Mouse (Mus musculus) layer of hippocampus, adult 8-10 months (tissue): ENCODE measurements around the gene Adamts10. TPM values are rescaled to one million over a fixed set of nuclear protein-coding genes. Genes with fewer than 3 reads are reported as not detected.

Experiments
- DNase-seq, 2 experiments: peaks; one replicate each; pipeline ENCODE4 v3.0.0; 2022; ENCODE audit warnings: low spot score in 2 of 2
- total RNA-seq, 4 experiments: library from RNA; stranded (reverse); gene quantifications; 2 replicates each; pipeline ENCODE4 v1.2.4; 2022

The Adamts10 gene
- total RNA-seq, 4 experiments from 2014 or later: 25.9 to 42.7 (median 30.9) TPM

DNA sequence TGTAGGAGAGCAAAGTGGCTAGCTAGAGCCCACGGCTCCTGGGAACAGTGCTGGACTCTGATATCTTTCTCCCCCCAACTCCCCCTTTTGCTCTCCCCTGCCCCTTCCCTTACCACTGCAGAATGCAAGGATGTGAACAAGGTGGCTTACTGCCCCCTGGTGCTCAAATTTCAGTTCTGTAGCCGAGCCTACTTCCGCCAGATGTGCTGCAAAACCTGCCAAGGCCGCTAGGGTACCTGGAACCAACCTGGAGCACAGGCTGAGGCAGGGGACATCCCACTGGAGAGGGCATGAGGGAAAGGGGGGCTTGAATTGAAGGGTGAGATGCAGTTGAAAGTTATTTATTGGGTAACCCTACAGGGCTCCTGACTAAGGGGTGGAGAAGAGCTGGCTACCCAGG is 29.0 kb downstream of the Adamts10 start:
- DNase-seq: no peak

DNA sequence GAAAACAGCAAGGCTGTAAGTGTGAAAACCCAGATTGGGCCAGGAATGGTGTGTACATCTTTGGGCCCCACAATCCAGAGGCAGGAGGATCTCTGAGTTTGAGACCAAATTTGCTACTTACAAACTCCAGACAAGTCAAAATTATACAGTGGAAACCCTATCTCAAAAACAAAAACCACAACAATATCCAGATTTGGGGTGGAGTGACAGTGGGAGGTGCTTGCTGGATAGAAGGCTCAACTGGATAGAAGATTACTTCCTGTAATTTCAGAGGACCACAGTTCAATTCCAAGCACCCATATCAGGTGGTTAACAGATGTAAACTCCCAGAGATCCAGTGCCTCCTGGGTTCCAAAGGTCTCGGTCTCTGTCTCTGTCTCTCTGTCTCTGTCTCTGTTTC is 30.5 kb downstream of the Adamts10 start:
- DNase-seq: no peak

DNA sequence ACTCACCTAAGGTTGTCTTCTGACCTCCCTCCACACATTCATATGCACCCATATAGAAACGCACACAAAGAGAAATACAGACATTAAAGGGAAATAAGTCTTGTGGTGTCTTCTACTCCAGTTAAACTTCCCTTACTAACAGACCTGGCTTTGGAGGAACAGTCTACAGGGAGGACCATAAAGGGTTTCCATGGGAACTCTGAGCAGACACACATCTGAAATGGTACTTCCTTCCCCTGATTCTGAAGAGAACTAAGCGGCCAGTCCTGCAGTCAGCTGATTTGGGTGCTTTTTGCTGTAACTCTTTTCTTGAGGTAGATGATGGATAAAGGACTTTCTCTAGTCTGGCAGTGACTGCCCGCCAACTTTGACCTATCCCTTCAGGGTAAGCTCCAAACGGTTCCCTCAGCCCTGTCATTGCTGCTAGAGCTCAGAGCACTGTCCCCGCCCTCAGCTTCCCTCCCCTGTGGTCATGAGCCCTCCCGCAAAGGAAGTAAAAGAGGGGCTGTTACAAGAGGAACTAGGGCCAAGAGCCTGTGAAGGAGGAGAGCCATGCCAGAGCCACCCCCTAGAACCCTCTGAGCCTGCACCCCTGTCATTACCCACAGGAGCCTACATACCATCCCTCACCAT is 31.3 kb downstream of the Adamts10 start, which contains the start of gene Myo1f:
Myo1f (plus strand) TSS at position 485 of the 633 bp plus-strand sequence.
- no peak for DNase-seq

DNA sequence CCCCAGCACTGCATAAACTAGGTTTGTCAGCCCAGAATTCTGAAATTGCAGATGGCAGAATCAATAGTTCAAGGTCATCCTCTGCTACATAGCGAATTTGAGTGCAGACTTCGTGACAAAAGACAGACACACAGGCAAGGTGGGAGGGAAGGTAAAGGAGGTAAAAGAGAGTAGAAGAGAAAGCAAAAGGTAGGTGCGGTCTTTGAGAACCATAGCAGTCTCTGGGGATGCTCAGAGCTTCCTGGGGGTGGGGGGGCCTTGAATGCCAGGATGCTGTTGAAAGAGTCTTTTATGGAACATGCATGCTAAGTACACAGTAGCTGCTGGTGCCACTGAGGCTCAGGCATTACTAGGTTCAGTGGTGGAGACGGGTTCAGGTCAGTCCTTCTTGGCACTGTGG is 33.9 kb downstream of the Adamts10 start:
- DNase-seq: no peak

DNA sequence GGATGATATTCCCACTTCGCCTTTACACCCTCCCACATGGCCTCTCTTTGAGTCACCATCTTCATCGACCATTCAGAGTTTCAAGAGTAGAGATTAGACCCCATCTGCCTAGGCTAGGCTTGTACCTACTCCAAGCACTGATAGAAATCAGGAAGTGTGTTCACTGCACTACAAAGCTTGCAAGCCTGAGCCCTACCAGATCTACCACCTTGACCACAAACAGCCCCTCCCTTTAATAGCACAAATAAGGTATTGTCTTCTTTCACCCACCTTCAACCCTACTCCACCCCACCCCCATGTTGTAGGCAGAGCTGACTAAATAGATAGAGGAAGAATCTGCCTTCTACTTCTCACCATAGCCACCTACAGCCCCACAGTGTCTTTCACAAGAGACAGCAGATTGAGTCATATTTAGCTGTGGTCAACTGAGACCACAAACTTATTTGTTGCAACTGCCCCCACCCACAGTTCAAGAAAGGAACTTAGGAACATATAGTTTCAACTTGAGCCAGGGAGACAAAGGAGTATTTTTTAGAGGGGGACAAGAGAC is 39.6 kb downstream of the Adamts10 start:
- no peak for DNase-seq

DNA sequence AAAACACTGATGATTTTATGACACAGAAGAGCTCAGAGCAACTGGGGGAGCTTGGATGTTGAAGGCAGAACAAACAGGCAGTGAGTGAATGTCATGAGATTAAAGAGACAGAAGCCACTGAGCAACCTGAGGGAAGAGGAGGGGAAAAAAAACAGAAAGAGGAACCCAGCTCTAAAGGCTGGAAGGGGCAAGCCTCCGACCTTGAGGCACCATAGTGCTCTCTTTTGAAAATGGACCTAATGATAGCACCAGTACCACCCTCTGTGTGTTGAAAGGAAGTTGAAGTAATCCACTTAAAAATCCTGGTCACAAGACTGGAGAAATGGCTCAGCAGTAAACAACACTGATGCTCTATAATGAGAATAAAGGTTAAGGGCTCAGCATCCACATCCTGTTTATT is 40.6 kb downstream of the Adamts10 start:
- DNase-seq: no peak

DNA sequence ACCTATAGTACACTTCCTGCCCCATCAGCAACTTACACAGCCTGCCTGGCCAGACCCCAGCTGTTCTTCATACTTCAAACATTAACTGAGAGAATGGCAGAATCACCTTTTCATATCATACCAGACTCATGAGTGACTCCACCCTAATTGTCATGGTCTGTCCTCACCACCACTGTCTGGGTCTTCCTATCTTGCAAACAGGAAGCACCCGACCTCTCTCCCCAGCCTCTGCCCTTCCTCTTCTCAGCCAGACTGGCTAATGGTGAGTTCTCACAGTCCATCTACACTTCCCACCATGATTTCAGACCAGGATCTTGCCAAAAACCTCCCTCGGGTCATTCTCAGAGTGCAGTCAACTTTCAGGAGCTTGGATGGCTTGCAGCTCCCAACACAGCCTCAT is 42.2 kb downstream of the Adamts10 start:
- DNase-seq: no peak

DNA sequence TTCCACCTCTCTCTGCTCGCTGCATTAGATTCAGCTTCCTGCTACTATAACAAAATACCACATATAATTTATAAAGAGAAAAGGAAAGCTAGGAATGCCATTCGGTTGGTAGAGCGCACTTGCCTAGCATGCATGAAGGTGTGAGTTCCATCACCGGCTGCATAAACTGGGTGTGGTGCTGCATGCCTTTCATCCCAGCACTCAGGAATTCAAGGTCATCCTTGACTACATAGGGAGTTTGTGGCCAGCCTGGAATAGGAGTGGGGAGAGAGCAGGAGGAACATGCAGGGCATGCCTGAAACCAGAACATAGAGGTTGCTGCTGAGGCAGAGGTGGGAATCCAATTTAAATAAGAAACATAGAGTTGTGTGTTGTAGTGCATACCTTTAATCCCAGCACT is 60.1 kb downstream of the Adamts10 start:
- DNase-seq: no peak

DNA sequence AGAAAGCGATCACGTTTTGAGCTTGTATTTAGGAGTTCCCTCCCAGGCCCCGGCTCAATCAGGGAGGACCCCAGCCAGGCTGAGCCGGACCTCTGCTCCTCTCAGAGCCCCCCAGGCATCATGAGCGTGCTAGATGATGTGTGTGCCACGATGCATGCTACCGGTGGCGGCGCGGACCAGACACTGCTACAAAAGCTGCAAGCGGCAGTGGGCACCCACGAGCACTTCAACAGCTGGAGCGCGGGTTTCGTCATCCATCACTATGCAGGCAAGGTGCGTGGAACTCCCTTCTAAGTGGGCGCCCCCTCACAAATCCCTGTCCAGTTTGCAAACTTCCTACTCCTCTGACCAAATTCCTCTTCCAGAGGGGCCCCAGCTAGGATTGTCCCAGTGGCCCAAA is 62.0 kb downstream of the Adamts10 start:
- DNase-seq: no peak

DNA sequence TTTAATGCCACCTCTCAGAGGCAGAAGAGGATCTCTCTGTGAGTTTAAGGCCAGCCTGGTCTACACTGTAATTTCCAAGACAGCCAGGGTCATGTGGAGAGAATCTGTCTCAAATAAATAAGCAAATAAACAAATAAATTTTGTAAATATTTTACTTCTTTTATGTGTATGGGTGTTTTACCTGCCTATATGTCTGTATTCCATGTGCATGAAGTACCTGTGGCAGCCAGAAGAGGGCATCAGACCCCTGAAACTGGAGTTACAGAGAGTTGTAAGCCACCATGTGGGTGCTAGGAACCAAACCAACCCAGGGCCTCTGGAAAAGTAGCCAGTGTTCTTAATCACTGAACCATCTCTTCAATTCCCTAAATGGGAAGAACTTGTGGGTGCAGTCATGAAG is 73.3 kb downstream of the Adamts10 start:
- DNase-seq: no peak

DNA sequence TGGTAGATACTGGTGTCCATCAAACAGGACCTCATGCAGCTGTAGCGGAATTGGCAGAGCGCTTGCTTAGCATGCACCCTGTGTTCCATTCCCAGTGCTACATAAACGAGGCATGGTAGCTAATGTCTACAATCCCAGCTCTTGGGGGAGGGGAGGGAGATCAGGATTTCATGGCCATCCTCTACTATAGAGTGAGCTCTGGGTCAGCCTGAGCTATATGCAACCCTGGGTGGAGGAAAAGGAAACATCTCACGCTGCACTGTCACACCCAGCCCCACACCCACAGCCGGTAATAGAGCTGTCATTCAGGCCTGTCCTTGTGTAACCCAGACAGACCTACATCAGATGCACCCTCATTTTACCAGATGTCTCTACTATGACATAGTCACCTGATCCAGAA is 74.5 kb downstream of the Adamts10 start:
- DNase-seq: no peak

DNA sequence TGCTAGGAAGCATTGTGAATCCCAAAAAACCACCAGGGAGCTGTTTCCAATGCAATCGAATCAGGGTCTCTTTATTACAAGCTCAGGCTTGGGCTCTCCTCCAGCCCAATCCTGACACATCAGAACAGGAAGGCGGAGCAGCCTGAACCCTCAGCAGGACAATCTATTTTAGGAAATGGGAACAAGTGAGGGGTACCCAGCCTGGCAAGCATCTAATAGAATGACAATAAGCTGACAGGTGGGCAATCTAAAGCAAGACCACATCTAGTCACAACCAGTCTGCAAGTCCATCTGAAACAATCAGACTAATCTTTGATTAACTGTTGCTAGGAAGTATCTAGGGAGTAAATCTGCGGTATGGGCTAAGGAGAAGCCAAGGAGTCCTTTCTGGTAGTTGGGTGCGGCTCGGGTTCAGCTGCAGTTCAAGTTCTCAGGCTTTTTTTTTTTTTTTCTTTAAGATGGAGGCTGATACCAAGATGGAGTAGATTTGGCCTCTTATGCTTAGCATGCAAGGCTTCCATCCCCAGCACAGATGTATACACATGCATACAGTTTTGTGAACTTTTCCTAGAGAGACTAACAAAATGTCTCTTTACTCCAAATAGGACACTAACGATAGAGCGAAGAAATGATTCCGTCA is 76.0 kb downstream of the Adamts10 start:
- no peak for DNase-seq

DNA sequence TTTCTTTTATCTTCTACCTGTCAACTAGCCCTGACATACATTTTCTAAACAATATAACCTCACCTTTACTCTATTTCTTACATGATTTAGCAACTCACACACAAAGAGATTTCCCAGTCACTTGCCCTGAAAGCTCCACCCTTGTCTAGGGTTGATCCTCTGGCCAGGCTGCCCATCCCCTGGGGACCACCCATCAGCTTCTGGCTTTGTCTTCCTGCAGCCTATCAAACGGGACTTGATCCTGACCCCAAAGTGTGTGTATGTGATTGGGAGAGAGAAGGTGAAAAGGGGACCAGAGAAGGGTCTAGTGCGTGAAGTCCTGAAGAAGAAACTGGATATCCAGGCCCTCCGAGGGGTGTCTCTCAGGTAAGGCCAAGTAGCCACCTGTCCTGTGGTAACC is 76.8 kb downstream of the Adamts10 start:
- no peak for DNase-seq

DNA sequence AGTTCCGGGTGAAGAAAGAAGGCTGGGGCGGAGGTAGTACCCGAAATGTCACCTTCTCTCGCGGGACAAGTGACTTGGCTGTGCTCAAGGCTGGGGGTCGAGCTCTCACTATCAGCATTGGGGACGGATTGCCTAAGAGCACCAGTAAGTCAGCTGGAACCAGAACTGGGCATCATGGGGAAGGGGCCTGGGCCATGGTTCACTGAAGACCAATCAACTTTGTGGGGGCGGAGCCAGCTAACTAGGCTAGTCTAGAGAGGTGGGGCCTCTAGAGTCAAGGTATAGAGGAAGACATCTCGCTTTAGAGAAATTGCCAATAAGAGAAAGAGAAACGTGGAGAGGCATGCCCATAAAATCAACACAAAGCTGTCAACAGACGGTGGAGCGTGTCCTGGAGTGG is 77.9 kb downstream of the Adamts10 start:
- DNase-seq: no peak

Other genes starting within 250 kb of the Adamts10 start
- gene Zfp955b, start 234.7 kb upstream of the Adamts10 start, total RNA-seq: 10 to 100 TPM; 25.4 to 38.6 (median 31.1) TPM
- 10 to 100 TPM; 17.0 to 21.7 (median 18.9) TPM for gene Zfp81, start 165.3 kb upstream of the Adamts10 start, total RNA-seq
- 10 to 100 TPM; 10.5 to 14.6 (median 12.3) TPM for gene Zfp101, start 129.6 kb upstream of the Adamts10 start, total RNA-seq
- not detected for gene Actl9, start 91.3 kb upstream of the Adamts10 start, total RNA-seq
- 10 to 100 TPM in 2 of 4 experiments, 1 to 10 TPM in 2; 1.3 to 11.8 (median 6.8) TPM for gene Myo1f, start 31.5 kb downstream of the Adamts10 start, total RNA-seq
- 10 to 100 TPM; 51.2 to 62.6 (median 52.6) TPM for gene Zfp414, start 104.9 kb downstream of the Adamts10 start, total RNA-seq
- 1 to 10 TPM in 2 of 4 experiments, under 1 TPM in 2; 0.36 to 1.3 (median 0.96) TPM for gene Pram1, start 113.9 kb downstream of the Adamts10 start, total RNA-seq
- 100 to 1,000 TPM; 131 to 157 (median 141) TPM for gene Hnrnpm, start 162.7 kb downstream of the Adamts10 start, total RNA-seq
- 10 to 100 TPM; 73.7 to 87.2 (median 80.7) TPM for gene March2, start 194.5 kb downstream of the Adamts10 start, total RNA-seq
- 100 to 1,000 TPM; 272 to 320 (median 292) TPM for gene Rab11b, start 236.3 kb downstream of the Adamts10 start, total RNA-seq